Mouse (Mus musculus) CD4-positive, CD25-positive, alpha-beta regulatory T cell, adult 2 months (primary cell): Measurements from ENCODE around the gene Banp.

Experiments
- DNase-seq: peaks from one replicate; pipeline ENCODE4 v3.0.0-alpha.2; 2012; ENCODE audit warnings: low read depth, low spot score

The Banp gene

GRCm38 (mm10) chr8:121950749-121951655 is 1.5 kb downstream of the Banp start:
- peak; percentile 73 for DNase-seq

GRCm38 (mm10) chr8:121951656-121952009 is 2.1 kb downstream of the Banp start:
- DNase-seq = no peak

GRCm38 (mm10) chr8:121952122-121952521 is 2.6 kb downstream of the Banp start:
- no peak for DNase-seq

GRCm38 (mm10) chr8:121952800-121953199 is 3.2 kb downstream of the Banp start:
- no peak for DNase-seq

- DNase-seq = no peak
Observed at GRCm38 (mm10) chr8:121953821-121954545, 4.4 kb downstream of the Banp start.

GRCm38 (mm10) chr8:121954981-121955555 is 5.5 kb downstream of the Banp start:
- DNase-seq = no peak

- DNase-seq = no peak
Observed at GRCm38 (mm10) chr8:121955825-121956500, 6.4 kb downstream of the Banp start.

- no peak for DNase-seq
Observed at GRCm38 (mm10) chr8:121958395-121958794, 8.8 kb downstream of the Banp start.

GRCm38 (mm10) chr8:121962892-121963291 is 13.3 kb downstream of the Banp start:
- no peak for DNase-seq

- no peak for DNase-seq
Observed at GRCm38 (mm10) chr8:121964716-121965512, 15.4 kb downstream of the Banp start.

GRCm38 (mm10) chr8:121966110-121966509 is 16.6 kb downstream of the Banp start:
- DNase-seq = no peak

- no peak for DNase-seq
Observed at GRCm38 (mm10) chr8:121966714-121967448, 17.3 kb downstream of the Banp start.

GRCm38 (mm10) chr8:121967977-121968376 is 18.4 kb downstream of the Banp start:
- no peak for DNase-seq

GRCm38 (mm10) chr8:121968542-121968941 is 19.0 kb downstream of the Banp start:
- no peak for DNase-seq

- DNase-seq = no peak
Observed at GRCm38 (mm10) chr8:121970225-121970624, 20.7 kb downstream of the Banp start.

GRCm38 (mm10) chr8:121971488-121972058 is 22.0 kb downstream of the Banp start:
- DNase-seq = no peak

GRCm38 (mm10) chr8:121973906-121974305 is 24.4 kb downstream of the Banp start:
- DNase-seq = no peak

- DNase-seq = peak; percentile 54
Observed at GRCm38 (mm10) chr8:121977819-121978590, 28.5 kb downstream of the Banp start.

- DNase-seq = no peak
Observed at GRCm38 (mm10) chr8:121978670-121979069, 29.1 kb downstream of the Banp start.
